Mouse (Mus musculus): ENCODE data around the gene Ube2n.

Ube2n gene

DNA sequence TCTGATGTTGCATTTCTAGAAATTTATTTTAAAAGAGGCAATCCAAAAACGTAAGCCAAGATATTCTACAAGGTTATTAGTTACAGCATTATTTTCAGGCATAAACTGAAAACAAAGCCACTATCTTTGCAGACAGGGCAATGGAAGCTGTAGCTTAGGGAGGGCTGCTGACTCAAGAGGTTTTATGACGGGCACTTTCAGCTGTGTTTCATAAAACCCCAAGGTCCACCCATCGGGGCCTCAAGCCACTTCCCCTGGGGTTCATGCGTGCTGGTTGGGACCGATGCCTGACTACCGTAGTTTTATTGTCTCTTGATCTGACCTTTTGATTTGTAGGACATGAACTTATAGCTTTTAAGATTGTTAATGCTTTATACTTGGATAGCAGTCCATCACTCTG is 75.3 kb downstream of the Ube2n start:
- DNase-seq (ENCODE audit: extremely low spot score, low spot score) = no peak

GRCm38 (mm10) chr10:95591257-95591656 is 76.3 kb downstream of the Ube2n start:
- DNase-seq (ENCODE audit: extremely low spot score, low spot score) = no peak

- DNase-seq (ENCODE audit: extremely low spot score, low spot score) = no peak
Measured at GRCm38 (mm10) chr10:95594414-95594813, 79.5 kb downstream of the Ube2n start.
